Mouse (Mus musculus) right cerebral cortex, adult 2 months (tissue): ENCODE data around the gene Per1.

Source experiments
- DNase-seq, 2 experiments: peaks; one replicate each; pipeline ENCODE4 v3.0.0; 2021 to 2022; ENCODE audit warnings: low spot score in 2 of 2

The Per1 gene

DNA sequence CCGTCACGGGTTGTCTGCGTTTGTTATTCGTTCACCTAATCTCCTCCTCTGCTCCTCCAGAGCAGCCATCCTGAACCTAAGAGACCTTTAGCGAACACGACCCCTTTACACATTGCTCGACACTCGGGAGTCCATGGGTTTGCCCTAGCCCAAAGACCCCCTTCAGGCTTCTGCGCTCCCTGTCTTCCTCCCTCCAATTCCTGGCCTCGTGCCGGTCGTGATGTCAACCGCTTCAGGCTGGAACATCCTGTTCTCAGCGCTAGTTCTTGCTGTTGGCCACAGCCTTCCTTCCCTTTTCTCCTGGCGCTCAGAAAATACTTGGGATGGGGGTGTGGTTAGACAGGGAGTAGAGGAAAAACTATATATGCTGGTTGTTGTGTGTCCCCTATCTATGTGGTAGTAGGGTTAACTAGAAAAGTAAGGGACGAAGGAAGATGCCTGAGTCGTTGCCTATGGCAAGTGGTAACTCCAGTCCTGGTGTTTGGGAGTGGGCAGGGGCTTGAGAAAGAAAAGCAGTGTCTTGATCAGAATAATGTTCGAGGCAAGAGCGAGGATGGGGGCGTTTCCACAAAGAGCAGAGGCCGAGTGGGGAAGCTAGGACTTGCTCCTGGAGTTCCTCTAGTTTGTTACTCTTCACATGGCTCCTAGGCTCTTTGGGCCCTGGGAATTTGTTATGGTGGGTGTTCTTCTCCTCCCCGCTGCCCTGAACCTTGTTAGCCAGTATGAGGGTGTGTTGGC lies 4.3 kb downstream of the Per1 start:
- peak; percentile 59 to 65 for DNase-seq

DNA sequence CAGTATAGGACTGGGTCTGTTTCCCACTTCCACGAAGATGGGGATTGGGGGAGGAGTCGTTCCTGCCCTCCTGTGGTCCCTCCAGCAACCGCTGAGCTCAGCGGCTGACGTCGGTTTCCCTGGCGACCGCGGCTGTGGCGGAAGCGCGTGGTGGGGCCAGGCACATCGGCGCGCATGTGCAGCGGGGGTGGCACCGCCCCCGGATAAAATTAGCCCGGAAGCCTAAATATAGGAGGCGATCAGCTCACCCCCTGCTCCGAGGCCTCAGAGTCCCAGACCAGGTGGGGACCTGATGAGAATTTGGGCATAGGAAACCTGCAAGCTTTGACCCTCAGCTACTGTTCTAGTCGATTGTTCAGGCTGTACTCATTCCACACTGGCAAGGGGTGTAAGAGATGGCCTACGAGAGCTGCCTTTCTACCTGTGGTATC lies 4.9 kb downstream of the Per1 start:
- peak; percentile 92 to 94 for DNase-seq

DNA sequence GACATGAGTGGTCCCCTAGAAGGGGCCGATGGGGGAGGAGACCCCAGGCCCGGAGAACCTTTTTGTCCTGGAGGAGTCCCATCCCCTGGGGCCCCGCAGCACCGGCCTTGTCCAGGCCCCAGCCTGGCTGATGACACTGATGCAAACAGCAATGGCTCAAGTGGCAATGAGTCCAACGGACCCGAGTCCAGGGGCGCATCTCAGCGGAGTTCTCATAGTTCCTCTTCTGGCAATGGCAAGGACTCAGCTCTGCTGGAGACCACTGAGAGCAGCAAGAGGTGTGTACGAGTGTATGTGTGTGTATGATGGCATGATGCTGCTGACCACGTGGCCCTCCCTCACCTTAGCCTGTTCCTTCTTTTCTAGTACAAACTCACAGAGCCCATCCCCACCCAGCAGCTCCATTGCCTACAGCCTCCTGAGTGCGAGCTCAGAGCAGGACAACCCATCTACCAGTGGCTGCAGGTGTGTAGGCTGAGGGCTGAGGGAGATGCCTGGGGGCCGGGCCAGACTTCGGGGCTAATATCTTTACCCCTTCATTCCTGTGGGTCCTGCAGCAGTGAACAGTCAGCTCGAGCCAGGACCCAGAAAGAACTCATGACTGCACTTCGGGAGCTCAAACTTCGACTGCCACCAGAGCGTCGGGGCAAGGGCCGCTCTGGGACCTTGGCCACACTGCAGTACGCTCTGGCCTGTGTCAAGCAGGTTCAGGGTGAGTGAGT lies 5.8 kb downstream of the Per1 start:
- no peak for DNase-seq

- DNase-seq, result no peak
Measured at GRCm38 (mm10) chr11:69101604-69102402, 6.8 kb downstream of the Per1 start.

GRCm38 (mm10) chr11:69102403-69102725 lies 7.3 kb downstream of the Per1 start:
- peak in 1 of 2 experiments; percentile 35 for DNase-seq

DNA sequence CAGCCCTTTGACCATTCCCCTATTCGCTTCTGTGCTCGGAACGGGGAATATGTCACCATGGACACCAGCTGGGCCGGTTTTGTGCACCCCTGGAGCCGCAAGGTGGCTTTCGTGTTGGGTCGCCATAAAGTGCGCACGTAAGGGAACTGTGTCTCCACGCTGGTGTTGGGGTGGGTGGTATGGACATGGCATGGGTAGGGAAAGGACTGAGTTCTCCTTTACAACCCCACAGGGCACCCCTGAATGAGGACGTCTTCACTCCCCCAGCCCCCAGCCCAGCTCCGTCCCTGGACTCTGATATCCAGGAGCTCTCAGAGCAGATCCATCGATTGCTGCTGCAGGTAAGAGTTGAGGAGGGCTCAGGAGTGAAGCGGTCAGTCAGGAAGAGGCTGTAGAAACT lies 8.1 kb downstream of the Per1 start:
- DNase-seq, result no peak

DNA sequence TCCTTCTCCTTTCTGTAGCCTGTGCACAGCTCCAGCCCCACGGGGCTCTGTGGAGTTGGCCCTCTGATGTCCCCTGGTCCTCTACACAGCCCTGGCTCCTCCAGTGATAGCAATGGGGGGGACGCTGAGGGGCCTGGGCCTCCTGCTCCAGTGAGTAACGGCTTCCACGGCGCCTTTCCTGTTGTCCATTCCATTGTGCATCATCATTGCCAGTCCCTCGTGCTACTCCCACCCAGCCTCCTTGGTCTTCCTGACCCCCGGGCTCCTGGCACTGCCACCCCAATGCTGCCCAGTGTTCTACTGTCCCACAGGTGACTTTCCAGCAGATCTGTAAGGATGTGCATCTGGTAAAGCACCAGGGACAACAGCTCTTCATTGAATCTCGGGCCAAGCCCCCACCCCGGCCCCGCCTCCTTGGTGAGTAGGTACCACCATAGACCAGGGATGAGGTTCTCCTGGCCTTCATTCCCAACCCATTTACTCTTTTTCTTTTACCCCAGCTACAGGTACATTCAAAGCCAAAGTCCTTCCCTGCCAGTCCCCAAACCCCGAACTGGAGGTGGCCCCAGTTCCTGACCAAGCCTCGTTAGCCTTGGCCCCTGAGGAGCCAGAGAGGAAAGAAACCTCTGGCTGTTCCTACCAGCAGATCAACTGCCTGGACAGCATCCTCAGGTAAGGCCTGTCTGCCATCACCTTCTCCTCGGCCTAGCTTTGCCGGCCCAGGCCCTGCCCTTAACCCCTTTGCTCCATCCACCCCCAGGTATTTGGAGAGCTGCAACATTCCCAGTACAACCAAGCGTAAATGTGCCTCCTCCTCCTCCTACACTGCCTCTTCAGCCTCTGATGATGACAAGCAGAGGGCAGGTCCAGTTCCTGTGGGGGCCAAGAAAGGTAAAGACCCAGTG lies 8.8 kb downstream of the Per1 start:
- no peak for DNase-seq

DNA sequence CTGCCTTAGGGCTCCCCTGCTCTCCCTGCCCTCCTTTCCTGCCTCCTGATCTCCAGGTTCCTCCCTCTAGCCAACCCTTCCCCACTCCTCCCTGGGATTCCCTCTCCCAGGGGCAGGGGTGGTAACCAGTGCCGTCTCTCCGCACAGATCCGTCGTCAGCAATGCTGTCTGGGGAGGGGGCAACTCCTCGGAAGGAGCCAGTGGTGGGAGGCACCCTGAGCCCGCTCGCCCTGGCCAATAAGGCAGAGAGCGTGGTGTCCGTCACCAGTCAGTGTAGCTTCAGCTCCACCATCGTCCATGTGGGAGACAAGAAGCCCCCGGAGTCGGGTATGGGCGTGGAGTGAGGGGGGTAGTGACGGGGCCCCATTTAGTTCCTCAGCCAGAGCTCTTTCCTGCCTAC lies 9.5 kb downstream of the Per1 start:
- DNase-seq, result no peak

GRCm38 (mm10) chr11:69105227-69105626 lies 10.2 kb downstream of the Per1 start:
- DNase-seq, result no peak

DNA sequence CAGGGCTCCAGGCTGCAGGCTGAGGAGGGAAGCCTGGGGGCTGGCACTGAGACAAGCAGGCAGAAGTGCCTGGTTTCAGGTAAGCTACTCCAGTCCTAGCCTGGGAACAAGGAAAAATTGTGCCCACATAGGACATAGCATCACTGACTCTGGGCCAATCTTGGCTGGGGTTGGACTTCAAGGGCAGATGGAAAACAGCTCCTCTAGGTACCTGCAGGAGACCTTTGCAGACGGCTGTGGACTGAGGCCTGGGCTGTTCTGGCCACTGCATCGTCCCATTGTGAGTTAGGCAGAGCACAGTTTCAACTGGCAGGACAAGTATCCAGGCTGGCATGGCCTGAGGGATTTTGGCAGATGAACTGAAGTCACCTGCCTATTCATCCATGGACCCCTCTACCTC lies 10.8 kb downstream of the Per1 start:
- DNase-seq, result no peak

DNA sequence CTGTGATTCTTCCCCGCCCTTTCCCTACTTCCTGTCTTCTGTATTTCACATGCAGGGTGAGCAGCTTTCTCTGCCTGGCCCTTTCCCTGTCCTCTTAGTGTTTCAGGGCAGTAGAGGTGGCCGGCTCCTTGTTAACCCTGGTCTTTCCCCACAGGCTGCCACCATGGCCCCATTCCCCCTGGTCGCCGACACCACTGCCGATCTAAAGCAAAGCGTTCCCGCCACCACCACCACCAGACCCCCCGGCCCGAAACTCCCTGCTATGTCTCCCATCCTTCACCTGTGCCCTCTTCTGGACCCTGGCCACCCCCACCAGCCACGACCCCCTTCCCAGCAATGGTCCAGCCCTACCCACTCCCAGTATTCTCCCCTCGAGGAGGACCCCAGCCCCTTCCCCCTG lies 11.3 kb downstream of the Per1 start:
- DNase-seq, result no peak

GRCm38 (mm10) chr11:69106842-69107241 lies 11.8 kb downstream of the Per1 start:
- DNase-seq, result no peak

DNA sequence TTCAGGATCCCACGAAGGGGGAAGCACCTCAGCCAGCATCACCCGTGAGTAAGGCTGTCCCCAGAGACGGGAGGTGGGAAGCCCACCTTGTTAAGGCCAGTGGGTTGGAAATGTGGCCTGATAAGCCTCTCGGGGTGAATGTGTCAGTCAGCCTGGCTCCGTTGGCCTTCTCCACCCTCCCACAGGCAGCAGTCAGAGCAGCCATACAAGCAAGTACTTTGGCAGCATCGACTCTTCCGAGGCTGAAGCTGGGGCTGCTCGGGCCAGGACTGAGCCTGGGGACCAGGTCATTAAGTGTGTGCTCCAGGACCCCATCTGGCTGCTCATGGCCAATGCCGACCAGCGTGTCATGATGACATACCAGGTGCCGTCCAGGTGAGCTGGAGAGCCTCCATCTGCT lies 12.7 kb downstream of the Per1 start:
- no peak for DNase-seq

- DNase-seq, result no peak
Measured at GRCm38 (mm10) chr11:69108223-69108622, 13.2 kb downstream of the Per1 start.

DNA sequence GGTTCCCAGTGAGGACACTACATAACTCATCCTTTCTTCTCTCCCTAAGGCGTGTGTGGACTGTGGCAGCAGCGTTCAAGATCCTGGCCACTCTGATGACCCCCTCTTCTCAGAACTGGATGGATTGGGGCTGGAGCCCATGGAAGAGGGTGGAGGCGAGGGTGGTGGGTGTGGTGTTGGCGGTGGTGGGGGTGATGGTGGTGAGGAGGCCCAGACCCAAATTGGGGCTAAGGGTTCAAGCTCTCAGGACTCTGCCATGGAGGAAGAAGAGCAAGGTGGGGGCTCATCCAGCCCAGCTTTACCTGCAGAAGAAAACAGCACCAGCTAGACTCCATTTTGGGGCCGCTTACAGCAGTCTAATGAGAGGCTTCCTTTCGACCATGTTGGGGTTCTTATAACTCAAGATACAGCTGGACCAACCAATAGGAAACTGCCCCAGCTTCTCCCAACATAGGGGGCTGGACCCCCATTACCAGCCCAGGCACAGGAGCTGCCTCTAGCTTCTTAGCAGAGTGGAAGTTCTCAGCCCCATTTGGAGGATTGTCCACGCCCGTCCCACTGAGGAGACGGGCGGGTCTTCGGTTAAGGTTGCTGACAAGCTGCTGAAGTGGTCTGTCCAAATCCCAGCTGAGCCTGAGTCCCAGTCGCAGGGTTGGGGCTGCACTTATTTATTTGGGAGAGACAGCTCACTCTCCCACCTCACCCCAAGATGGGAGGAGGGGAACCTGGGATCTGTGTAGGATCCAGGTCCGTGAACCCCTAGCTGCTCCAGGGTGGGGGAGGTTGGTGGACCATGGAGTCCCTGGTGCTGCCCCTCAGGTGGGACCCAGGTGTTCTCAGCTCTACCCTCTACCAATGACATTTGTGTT lies 14.2 kb downstream of the Per1 start:
- no peak for DNase-seq

GRCm38 (mm10) chr11:69110319-69111046 lies 15.5 kb downstream of the Per1 start:
- DNase-seq, result peak; percentile 92

DNA sequence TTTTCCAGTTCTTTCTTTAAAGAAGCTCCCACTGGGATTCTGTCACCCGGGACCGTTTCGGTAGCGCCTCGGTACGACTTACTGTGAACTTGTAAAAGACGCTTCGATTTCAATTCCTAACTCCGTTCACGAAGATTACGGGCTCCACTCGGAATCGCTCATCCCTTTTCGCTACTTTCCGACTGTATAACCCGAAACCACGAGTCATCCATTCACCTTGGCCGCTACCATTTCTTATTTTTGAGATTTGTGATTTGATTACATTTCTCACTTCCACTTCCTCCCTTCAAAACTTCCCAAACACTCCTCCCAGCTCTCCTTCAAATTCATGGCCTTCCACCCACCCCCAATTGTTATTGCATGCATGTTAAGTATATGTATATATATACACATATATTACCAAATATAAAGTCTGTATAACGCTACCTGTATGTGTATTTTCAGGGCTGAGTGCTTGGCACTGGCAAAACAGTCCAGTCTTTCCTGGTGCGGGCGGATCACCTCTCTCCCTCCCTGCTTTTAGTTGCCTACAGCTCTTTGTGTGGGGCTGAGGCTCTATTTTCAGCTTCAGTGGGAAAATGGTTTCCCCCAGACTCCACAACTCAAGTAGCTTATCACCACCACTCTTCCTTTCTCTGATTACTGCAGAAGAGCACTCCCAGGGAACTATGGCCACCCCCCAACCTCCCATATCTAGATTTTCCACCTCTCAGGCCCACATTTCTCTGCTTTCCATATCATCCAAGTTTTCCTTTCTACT lies 16.2 kb downstream of the Per1 start:
- DNase-seq, result no peak

GRCm38 (mm10) chr11:69111865-69112264 lies 16.8 kb downstream of the Per1 start:
- no peak for DNase-seq

- no peak for DNase-seq
Measured at GRCm38 (mm10) chr11:69114018-69114417, 19.0 kb downstream of the Per1 start.
